Mouse (Mus musculus) stomach, embryonic 14.5 days (tissue): ENCODE results near the gene Zbtb8a. TPM values are rescaled to one million over a fixed set of nuclear protein-coding genes. Genes with fewer than 3 reads are reported as not detected.
A peak's percentile ranks its signal among the peaks of the same experiment; 100 is the strongest.

Experiments
- ATAC-seq: fragments of 200-750 bp; cut with Nextera tagmentation; 2 replicates; pipeline ENCODE4 v1.8.0; 2017; ENCODE audit warnings: low read depth, moderate TSS enrichment; ENCODE audit not compliant: insufficient number of reproducible peaks, insufficient read depth, low FRiP score
- H3K27ac ChIP-seq: fragments of 300-500 bp; sonication (generic); 2 replicates; pipeline ENCODE4 v1.5.1; 2014; ENCODE audit warnings: mild to moderate bottlenecking, low read length, moderate library complexity, mixed read lengths
- H3K27me3 ChIP-seq: fragments of 300-500 bp; sonication (generic); 2 replicates; pipeline ENCODE4 v1.6.1; 2014; ENCODE audit warnings: low read length, control low read depth, mixed read lengths; ENCODE audit not compliant: control insufficient read depth, insufficient read depth
- H3K36me3 ChIP-seq: fragments of 300-500 bp; sonication (generic); 2 replicates; pipeline ENCODE4 v1.6.1; 2014; ENCODE audit warnings: mild to moderate bottlenecking, control low read depth, low read length, moderate library complexity, mixed read lengths; ENCODE audit not compliant: control insufficient read depth, insufficient read depth
- H3K4me1 ChIP-seq: fragments of 300-500 bp; sonication (generic); 2 replicates; pipeline ENCODE4 v1.6.1; 2014; ENCODE audit warnings: low read length, control low read depth, mixed read lengths; ENCODE audit not compliant: control insufficient read depth, insufficient read depth
- H3K4me2 ChIP-seq: fragments of 300-500 bp; sonication (generic); replicated peaks from 2 replicates; pipeline ENCODE4 v1.6.1; 2014; ENCODE audit warnings: low read depth, low read length, control low read depth
- H3K4me3 ChIP-seq: fragments of 300-500 bp; sonication (generic); 2 replicates; pipeline ENCODE4 v1.5.1; 2014; ENCODE audit warnings: low read depth, low read length, control low read depth
- H3K9ac ChIP-seq: fragments of 300-500 bp; sonication (generic); replicated peaks from 2 replicates; pipeline ENCODE4 v1.6.1; 2014; ENCODE audit warnings: low read depth, mild to moderate bottlenecking, control low read depth, low read length, moderate library complexity, mixed read lengths
- H3K9me3 ChIP-seq: fragments of 300-500 bp; sonication (generic); 2 replicates; pipeline ENCODE4 v1.6.1; 2016; ENCODE audit warnings: low read depth, low read length, control low read depth; ENCODE audit not compliant: control insufficient read depth
- WGBS: fragments of 180-500 bp; shearing (Covaris S2); extraction: QIAGEN DNeasy Blood & Tissue Kit; methylation state at CpG from one replicate; pipeline ENCODE4 v1.1.7; 2014; 5-methylcytosine and 5-hydroxymethylcytosine counted together
- polyA plus RNA-seq: library from polyadenylated mRNA; unstranded; fragments of >200 nt; fragmentation: Nextera tagmentation; extraction: Ambion mirVana; gene quantifications from 2 replicates; pipeline ENCODE4 v1.2.1, GENCODE M21; 2014

Gene Zbtb8a
- polyA plus RNA-seq, 1 experiment from 2014 or later, result 14.1 TPM

DNA sequence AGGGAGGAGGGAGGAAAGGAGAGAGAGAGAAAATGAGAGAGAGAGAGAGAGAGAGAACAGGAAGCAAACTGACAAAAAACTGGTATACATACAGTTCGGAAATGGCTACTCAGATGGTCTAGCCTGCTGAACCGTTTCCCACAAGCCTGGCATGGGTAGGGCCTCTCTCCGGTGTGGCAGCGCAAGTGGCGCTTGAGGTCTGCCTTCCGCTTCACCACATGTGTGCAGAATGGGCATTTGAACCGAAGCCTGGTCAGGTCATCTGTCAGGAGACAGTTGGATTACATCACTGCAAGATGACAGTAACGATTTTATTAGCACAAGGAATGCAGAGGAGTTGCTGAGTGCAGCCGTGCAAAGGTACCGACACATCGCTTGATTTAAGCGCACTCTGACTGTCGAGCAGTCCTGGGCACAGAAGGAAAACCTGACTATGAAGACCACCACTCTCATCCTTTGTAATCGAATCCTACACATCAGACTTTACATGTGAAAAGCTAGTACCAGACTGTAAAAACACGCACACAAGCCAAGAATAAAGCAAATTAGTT lies 20.2 kb downstream of the Zbtb8a start:
- 69% methylated on average over 15 of the region's 15 CpGs for WGBS
- Histone ChIP-seq H3K9me3 (no peaks in the 10 kb centered on the region), H3K4me3 (no peak overlapping the region), H3K4me2 (no peak overlapping the region), H3K27ac (no peak overlapping the region), H3K9ac (no peak overlapping the region), H3K27me3 (no peaks in the 10 kb centered on the region), H3K36me3 (peaks cover 21% of the 10 kb centered on the region), H3K4me1 (no peaks in the 10 kb centered on the region)
- ATAC-seq, result no peak

DNA sequence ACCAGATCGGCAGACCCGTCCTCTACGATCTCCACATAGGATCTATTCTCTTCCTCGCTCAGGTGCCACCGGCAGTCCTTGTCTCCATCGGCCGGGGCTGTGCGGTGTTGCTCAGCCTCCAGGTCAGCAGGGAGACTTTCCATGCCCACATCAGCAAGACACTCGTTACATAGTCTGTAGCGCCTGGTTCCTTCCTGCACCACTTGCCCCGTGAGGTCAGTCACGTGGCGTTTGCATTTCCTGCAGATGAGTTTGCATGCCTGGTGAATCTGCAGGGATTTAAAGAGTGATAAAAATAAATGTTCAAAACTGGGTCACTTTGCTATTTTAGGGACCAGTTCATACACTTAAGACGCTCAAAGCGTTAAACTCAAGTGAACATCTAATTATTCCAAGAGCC lies 23.7 kb downstream of the Zbtb8a start:
- ATAC-seq, result no peak
- no peaks in the 10 kb centered on the region for H3K9me3 ChIP-seq
- 82% methylated on average over 15 of the region's 15 CpGs for WGBS
- H3K9ac ChIP-seq, result no peak overlapping the region
- peaks cover 9% of the 10 kb centered on the region for H3K36me3 ChIP-seq
- H3K27ac ChIP-seq, result no peak overlapping the region
- no peak overlapping the region for H3K4me2 ChIP-seq
- H3K4me1 ChIP-seq, result no peaks in the 10 kb centered on the region
- no peak overlapping the region for H3K4me3 ChIP-seq
- H3K27me3 ChIP-seq, result no peaks in the 10 kb centered on the region

GRCm38 (mm10) chr4:129353176-129353575 lies 24.7 kb downstream of the Zbtb8a start:
- Histone ChIP-seq H3K4me1 (no peaks in the 10 kb centered on the region), H3K4me2 (no peak overlapping the region), H3K4me3 (no peak overlapping the region), H3K9me3 (no peaks in the 10 kb centered on the region), H3K27me3 (no peaks in the 10 kb centered on the region), H3K36me3 (peaks cover 5% of the 10 kb centered on the region; the same call in 1 of the 2 replicates), H3K9ac (no peak overlapping the region), H3K27ac (no peak overlapping the region)
- WGBS, result 86% methylated on average over 12 of the region's 12 CpGs
- ATAC-seq, result no peak

DNA sequence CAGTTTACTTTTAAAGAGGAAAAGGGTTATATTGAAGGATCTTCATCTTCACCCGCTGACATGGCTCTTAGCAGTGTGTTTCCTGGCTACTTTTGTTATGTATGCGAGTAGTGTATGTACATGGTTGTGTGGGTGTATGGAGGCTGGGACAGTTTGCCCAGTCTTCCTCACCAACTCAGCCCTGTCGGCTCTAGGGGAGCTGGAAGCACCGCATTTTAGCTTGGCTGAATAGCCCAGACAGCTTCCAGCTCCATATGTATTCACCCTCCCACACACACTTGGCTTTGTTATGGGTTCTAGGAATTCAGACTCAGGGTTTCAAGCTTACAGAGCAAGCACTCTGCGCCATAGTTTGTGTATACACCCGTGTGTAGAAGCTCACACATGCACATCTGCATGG lies 26.8 kb downstream of the Zbtb8a start:
- Histone ChIP-seq H3K9me3 (no peaks in the 10 kb centered on the region), H3K4me3 (no peak overlapping the region), H3K4me1 (no peaks in the 10 kb centered on the region), H3K27me3 (no peaks in the 10 kb centered on the region), H3K9ac (no peak overlapping the region), H3K27ac (no peak overlapping the region), H3K4me2 (no peak overlapping the region), H3K36me3 (peaks cover 4% of the 10 kb centered on the region; the same call in 1 of the 2 replicates)
- ATAC-seq, result no peak
- 76% methylated on average over 6 of the region's 6 CpGs for WGBS

GRCm38 (mm10) chr4:129350644-129351043 lies 27.3 kb downstream of the Zbtb8a start:
- Histone ChIP-seq H3K27ac (no peak overlapping the region), H3K27me3 (no peaks in the 10 kb centered on the region), H3K4me3 (no peak overlapping the region), H3K9me3 (no peaks in the 10 kb centered on the region), H3K36me3 (peaks cover 1% of the 10 kb centered on the region; the same call in 1 of the 2 replicates), H3K4me2 (no peak overlapping the region), H3K4me1 (no peaks in the 10 kb centered on the region), H3K9ac (no peak overlapping the region)
- peak; percentile 63; the same call in 1 of the 2 replicates for ATAC-seq
- 10% methylated on average over 1 of the region's 1 CpGs for WGBS

GRCm38 (mm10) chr4:129346481-129347154 lies 31.3 kb downstream of the Zbtb8a start:
- Histone ChIP-seq H3K9ac (no peak overlapping the region), H3K27ac (no peak overlapping the region), H3K27me3 (no peaks in the 10 kb centered on the region), H3K4me2 (no peak overlapping the region), H3K9me3 (no peaks in the 10 kb centered on the region), H3K4me3 (no peak overlapping the region), H3K36me3 (peaks cover 15% of the 10 kb centered on the region), H3K4me1 (no peaks in the 10 kb centered on the region)
- no peak for ATAC-seq
- WGBS, result 82% methylated on average over 15 of the region's 15 CpGs

DNA sequence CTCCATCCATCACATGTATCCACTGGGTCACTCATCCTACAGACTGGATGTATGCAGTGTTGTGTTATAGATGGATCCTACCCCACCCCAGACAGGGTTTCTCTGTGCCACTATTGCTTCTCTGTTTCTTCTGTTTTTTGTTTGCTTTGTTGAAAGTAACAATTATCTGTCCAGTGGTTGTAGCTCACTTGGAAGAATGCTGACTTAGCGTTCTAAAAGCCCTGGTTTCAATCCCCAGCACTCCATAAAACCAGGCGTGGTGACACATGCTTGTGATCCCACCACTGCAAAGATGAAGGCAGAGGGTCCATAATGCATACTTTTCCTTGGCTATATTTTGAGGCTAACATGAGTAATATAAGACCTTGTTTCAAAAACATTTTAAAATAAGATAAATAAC lies 35.2 kb downstream of the Zbtb8a start:
- 80% methylated on average over 2 of the region's 2 CpGs for WGBS
- no peaks in the 10 kb centered on the region for H3K27me3 ChIP-seq
- H3K9me3 ChIP-seq, result no peaks in the 10 kb centered on the region
- H3K27ac ChIP-seq, result no peak overlapping the region
- H3K4me3 ChIP-seq, result no peak overlapping the region
- H3K4me1 ChIP-seq, result no peaks in the 10 kb centered on the region
- H3K36me3 ChIP-seq, result peaks cover 19% of the 10 kb centered on the region
- H3K9ac ChIP-seq, result no peak overlapping the region
- no peak for ATAC-seq
- no peak overlapping the region for H3K4me2 ChIP-seq

- H3K4me1 ChIP-seq, result no peaks in the 10 kb centered on the region
- no peaks in the 10 kb centered on the region for H3K27me3 ChIP-seq
- H3K36me3 ChIP-seq, result peaks cover 19% of the 10 kb centered on the region
- no peak overlapping the region for H3K27ac ChIP-seq
- 96% methylated on average over 1 of the region's 1 CpGs for WGBS
- H3K9me3 ChIP-seq, result no peaks in the 10 kb centered on the region
- no peak overlapping the region for H3K9ac ChIP-seq
- no peak overlapping the region for H3K4me2 ChIP-seq
- ATAC-seq, result no peak
- no peak overlapping the region for H3K4me3 ChIP-seq
These were observed 36.0 kb downstream of the Zbtb8a start for GRCm38 (mm10) chr4:129341888-129342287.

DNA sequence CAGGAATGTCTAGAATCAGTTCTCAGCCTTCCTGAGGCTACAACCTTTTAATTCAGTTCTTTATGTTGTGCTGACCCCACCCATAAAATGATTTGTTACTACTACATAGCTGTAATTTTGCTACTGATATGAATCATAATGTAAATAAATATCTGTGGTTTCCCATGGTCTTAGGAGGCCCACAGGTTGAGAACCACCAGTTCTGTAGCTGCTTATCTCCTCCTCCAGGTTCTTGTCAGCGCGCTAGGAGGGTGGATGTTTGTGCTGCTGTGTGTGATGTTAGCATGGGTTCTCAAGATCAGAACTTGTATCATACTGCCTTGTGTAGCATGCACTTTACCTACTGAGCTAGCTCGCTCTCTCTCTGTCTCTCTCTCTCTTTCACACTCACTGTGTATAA lies 38.2 kb downstream of the Zbtb8a start:
- ATAC-seq, result no peak
- Histone ChIP-seq H3K4me3 (no peak overlapping the region), H3K4me2 (no peak overlapping the region), H3K36me3 (peaks cover 19% of the 10 kb centered on the region), H3K9ac (no peak overlapping the region), H3K9me3 (no peaks in the 10 kb centered on the region), H3K27me3 (no peaks in the 10 kb centered on the region), H3K4me1 (no peaks in the 10 kb centered on the region), H3K27ac (no peak overlapping the region)
- 89% methylated on average over 3 of the region's 3 CpGs for WGBS
